Mouse (Mus musculus) neutrophil, adult 5-6 weeks (primary cell): ENCODE results near the gene Mrpl42. TPM values are rescaled to one million over a fixed set of nuclear protein-coding genes. Genes with fewer than 3 reads are reported as not detected.

Experiments used
- ATAC-seq: fragments of 151-379, 151-347 bp; 2 replicates; pipeline ENCODE4 v1.8.0; 2017; ENCODE audit warnings: mild to moderate bottlenecking, moderate TSS enrichment; ENCODE audit not compliant: insufficient number of reproducible peaks, poor library complexity, low FRiP score, severe bottlenecking; ENCODE audit errors: extremely low read depth
- total RNA-seq: library from RNA; stranded (forward); fragments of 200-1000 nt; gene quantifications from 2 replicates; pipeline ENCODE4 v1.2.3, GENCODE M21; 2017

Mrpl42 gene
- total RNA-seq, 1 experiment from 2014 or later, result 49.7 TPM

- ATAC-seq, result no peak
Observed at GRCm38 (mm10) chr10:95468894-95469293, 32.8 kb downstream of the Mrpl42 start.

- no peak for ATAC-seq
Observed at GRCm38 (mm10) chr10:95465485-95465896, 36.2 kb downstream of the Mrpl42 start.

GRCm38 (mm10) chr10:95464527-95464926 is 37.2 kb downstream of the Mrpl42 start:
- no peak for ATAC-seq

- no peak for ATAC-seq
Observed at GRCm38 (mm10) chr10:95462231-95462630, 39.5 kb downstream of the Mrpl42 start.

- ATAC-seq, result no peak
Observed at GRCm38 (mm10) chr10:95461053-95461553, 40.6 kb downstream of the Mrpl42 start.

GRCm38 (mm10) chr10:95458050-95458806 is 43.5 kb downstream of the Mrpl42 start:
- no peak for ATAC-seq

- no peak for ATAC-seq
Observed at GRCm38 (mm10) chr10:95457367-95458049, 44.2 kb downstream of the Mrpl42 start.

GRCm38 (mm10) chr10:95456103-95456502 is 45.6 kb downstream of the Mrpl42 start:
- no peak for ATAC-seq

GRCm38 (mm10) chr10:95453282-95453681 is 48.5 kb downstream of the Mrpl42 start:
- ATAC-seq, result no peak

GRCm38 (mm10) chr10:95449033-95449432 is 52.7 kb downstream of the Mrpl42 start:
- ATAC-seq, result no peak

- no peak for ATAC-seq
Observed at GRCm38 (mm10) chr10:95447954-95448353, 53.8 kb downstream of the Mrpl42 start.

GRCm38 (mm10) chr10:95445104-95446056 is 56.4 kb downstream of the Mrpl42 start:
- no peak for ATAC-seq

GRCm38 (mm10) chr10:95442334-95442733 is 59.4 kb downstream of the Mrpl42 start:
- ATAC-seq, result no peak

GRCm38 (mm10) chr10:95440566-95440965 is 61.2 kb downstream of the Mrpl42 start:
- ATAC-seq, result no peak

GRCm38 (mm10) chr10:95439718-95440339 is 61.9 kb downstream of the Mrpl42 start:
- ATAC-seq, result no peak

- no peak for ATAC-seq
Observed at GRCm38 (mm10) chr10:95438941-95439340, 62.8 kb downstream of the Mrpl42 start.
